Mouse (Mus musculus): ENCODE results near the gene Top1.

DNA sequence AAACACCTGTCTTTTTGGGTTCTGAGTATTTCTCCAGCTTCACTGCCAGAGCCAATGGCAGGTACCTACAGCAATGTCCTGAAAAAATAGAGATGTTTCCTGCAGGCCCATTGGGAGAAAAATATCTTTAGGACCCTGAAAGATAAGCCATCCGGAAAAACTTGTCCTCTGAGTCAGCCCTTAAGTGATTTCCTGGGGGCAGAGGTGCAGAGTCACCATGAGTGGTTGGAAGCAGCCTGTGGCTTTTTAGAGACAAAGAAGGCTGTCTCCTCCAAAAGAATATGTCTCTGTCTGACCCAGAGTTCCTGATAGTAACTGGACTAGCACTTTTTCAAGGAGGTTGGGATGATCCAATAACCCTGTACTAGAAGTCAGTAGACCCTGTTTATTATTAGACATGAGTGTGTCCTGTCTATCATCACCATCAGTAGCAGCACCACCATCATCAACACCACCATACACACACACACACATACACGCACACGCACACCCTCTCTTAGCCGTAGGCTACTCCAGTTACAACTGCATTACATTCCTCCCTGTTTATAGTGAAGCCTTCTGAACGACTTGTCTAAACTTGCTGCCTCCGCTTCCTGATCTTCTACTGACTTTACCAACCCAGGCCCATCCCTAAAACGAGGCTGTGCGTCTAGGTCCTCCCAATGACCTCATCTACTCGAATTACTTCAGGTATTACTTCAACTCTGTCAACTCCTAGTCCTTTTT lies 14.7 kb upstream of the Top1 start:
- TF ChIP-seq CTCF (IDR thresholded peaks at IDR 0.05; ENCODE audit: control insufficient read depth, insufficient read depth, low read length) (no peak), POLR2A (IDR thresholded peaks at IDR 0.05; ENCODE audit: borderline replicate concordance, control insufficient read depth, low read depth, low read length) (no peak)

Measured in bone marrow, adult 2 months (tissue).